Mouse (Mus musculus) A20 (cell line): ENCODE data around the gene Ipmk.
A peak's percentile ranks its signal among the peaks of the same experiment; 100 is the strongest.
"Not testable (repeated sequence)": the region's sequence is repeated elsewhere in the genome, so short reads cannot be mapped to it uniquely, and the experiment has no call there.

ENCODE experiments used
- DNase-seq: peaks from one replicate; pipeline ENCODE4 v3.0.0-alpha.2; 2011; ENCODE audit warnings: low read depth, low spot score

Ipmk gene

DNA sequence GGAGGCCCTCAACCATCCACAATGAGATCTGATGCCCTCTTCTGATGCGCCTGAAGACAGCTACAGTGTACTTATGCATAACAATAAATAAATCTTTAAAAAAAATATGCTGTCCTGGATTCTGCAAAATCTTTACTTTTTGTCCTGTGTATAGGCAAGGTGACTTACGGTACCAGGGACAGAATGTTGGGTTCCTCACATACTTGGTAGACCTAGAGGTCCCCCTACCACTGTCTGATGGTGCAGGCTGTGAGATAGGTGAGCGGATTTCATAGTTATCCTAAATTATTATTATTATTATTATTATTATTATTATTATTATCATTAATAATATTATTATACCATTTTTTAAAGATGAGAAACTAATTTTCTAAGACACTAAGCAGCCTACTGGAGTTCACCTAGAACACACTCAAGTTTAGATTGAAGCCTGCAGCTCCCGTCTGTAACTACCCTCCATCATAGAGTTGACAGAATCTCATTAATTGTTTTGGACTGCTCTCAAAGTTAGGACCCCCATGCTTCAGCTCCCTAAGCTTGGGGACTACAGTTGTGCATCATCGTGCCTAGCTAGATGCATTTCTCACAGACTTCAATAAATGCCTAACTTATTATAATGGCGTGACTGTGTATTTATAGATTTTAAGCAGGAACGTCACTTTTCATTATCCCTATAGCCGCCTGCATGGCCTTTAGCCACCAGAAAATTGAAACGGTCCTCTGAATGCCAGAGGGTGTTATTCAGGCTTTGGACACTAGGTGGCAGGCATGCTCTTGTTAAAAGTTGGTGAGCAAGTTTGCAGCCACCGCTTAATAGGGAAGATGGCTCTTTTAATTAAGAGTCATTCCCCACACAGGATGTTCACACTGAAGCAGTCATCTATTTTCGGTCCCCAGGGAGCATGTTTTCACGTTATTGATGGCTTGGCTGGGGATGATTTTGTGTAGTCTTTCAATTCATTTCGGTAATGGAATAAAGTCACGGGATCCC is 74.8 kb downstream of the Ipmk start:
- DNase-seq = peak; percentile 62

DNA sequence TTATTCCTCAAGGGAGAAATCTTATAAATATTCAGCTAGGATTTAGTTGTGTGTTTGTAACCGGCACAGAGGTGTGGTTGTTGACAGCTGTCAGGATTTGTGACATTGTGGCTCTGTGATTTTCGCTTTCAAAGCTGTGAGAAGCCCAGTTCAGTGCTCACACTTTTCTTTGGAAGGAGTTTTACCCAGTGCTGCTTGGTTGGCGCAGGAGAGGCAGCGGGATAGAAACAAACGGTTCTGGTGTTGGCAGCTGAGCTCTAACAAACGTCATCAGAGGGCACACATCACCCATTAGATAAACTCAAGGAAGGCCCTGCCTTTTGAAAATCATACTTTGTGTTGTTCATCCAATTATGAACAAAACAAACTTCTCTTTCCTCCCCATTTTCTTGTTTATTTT is 79.2 kb downstream of the Ipmk start:
- no peak for DNase-seq

GRCm38 (mm10) chr10:71427381-71427780 is 79.8 kb downstream of the Ipmk start:
- no peak for DNase-seq

DNA sequence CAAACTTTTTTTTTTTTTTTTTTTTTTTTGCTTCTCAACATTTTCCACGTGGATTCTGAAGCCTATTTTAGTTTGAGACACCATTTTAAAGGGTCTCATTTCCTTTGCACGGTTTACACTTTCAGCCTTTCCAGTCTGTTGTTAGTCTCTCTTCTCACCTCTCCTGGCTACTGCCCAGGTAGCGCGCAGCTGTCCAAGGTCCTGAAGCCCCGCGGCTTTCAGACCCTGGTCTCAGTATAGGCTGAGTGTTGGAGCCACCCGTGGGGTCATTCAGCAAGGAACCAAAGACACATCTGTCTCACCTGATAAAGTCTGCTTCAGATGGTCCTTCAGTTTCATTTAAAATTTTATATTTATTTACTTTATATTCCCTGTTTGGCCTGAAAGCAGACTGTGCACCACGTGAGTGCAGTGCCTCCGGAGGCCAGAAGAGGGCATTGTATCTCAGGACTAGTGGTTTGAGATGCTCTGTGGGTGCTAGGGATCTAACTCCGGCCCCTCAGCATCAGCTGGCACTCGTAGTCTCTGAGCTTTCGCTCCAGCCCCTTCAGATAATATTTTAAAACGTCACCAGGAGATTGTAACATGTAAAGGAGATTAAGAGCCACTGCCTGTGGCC is 80.8 kb downstream of the Ipmk start:
- DNase-seq = peak; percentile 7

DNA sequence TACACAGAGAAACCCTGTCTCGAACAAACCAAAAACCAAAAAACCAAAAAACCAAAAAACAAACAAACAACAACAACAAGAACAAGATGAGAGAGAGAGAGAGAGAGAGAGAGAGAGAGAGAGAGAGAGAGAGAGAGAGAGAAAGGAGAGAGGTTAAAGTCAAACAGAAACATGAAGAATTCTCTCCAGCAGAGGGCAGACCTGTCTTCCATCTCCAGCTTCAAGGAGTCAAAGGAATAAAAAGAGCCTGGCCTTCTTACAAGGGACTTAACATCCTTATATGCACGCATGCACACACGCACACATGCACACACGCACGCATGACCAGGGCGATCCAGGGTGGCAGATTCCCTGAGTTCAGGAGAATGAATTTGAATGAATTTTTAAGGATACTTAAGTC is 83.1 kb downstream of the Ipmk start:
- DNase-seq = no peak

DNA sequence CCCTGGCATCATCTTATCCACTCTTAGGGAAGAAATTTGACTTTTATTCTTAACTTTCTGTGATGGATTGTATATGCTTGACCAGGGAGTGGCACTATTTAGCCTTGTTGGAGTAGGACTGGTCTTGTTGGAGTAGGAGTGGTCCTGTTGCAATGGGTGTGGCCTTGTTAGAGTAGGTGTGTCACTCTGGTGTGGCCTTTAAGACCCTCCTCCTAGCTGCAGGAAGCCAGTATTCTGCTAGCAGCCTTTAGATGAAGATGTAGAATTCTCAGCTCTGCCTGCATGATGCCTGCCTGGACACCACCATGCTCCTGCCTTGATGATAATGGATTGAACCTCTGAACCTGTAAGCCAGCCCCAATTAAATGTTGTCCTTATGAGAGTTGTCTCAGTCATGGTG is 95.5 kb downstream of the Ipmk start:
- no peak for DNase-seq

- DNase-seq = no peak
Measured at GRCm38 (mm10) chr10:71447661-71448060, 100.1 kb downstream of the Ipmk start.

GRCm38 (mm10) chr10:71448284-71448683 is 100.7 kb downstream of the Ipmk start:
- no peak for DNase-seq

DNA sequence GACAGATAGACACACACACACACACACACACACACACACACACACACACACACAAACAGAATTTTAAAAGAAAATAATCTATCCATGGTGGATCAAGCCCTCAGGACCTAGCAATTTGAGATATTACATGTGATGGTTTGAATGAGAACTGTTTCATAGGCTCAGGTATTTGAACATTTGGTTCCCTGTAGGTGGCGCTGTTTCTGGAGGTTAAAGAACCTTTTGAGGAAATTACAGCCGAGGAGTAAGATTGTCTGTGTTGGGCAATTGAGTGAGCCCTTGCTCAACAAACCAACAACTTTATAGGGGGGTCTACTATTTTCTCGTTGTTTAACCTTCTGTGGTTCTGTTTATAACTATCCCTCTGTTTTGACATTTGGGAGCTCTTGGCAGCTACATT is 107.8 kb downstream of the Ipmk start:
- peak; percentile 4 for DNase-seq

GRCm38 (mm10) chr10:71462371-71462770 is 114.8 kb downstream of the Ipmk start:
- DNase-seq = not testable (repeated sequence)

- no peak for DNase-seq
Measured at GRCm38 (mm10) chr10:71464417-71464816, 116.9 kb downstream of the Ipmk start.

- DNase-seq = no peak
Measured at GRCm38 (mm10) chr10:71468315-71468714, 120.8 kb downstream of the Ipmk start.

DNA sequence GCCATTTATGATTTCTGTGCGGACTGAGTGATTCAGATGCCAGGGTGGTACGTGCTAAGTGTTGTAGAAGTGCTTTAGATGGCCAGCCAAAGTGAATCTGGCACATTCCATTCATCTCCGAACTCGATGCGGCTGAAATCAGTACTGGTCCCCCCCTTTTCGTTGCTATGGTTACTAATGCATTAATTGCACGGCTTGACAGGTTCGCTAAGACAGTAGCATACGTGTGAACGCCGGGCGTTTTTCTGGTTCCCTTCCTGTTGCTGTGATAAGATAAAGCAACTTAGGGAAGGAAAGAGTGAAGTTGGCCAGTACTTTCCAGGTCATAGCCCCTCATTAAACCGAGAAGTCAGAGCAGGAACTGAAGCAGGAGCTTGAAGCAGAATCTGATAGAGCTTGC is 122.2 kb downstream of the Ipmk start:
- no peak for DNase-seq

DNA sequence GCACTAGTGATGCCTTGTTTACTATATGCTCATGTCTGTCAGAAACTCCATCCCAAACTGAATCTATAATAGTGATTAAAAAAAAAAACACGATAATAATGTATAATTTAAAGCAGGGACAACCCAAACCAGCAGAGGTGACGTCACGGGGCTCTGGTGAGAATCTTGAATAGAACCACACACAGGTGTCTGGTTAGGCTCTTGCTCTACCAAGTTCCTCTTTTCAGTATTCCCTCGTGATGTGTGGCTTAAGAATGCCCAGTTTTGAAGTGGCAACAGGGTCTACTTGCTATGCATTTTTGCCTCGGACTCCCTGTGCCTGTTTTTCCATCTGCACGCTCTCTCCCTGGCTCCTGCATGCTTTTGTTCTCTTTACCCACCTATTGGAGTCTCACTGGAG is 124.5 kb downstream of the Ipmk start:
- DNase-seq = peak; percentile 47

GRCm38 (mm10) chr10:71473590-71473989 is 126.0 kb downstream of the Ipmk start:
- DNase-seq = no peak

GRCm38 (mm10) chr10:71476471-71477080 is 129.0 kb downstream of the Ipmk start:
- DNase-seq = no peak

GRCm38 (mm10) chr10:71477147-71477546 is 129.6 kb downstream of the Ipmk start:
- no peak for DNase-seq

DNA sequence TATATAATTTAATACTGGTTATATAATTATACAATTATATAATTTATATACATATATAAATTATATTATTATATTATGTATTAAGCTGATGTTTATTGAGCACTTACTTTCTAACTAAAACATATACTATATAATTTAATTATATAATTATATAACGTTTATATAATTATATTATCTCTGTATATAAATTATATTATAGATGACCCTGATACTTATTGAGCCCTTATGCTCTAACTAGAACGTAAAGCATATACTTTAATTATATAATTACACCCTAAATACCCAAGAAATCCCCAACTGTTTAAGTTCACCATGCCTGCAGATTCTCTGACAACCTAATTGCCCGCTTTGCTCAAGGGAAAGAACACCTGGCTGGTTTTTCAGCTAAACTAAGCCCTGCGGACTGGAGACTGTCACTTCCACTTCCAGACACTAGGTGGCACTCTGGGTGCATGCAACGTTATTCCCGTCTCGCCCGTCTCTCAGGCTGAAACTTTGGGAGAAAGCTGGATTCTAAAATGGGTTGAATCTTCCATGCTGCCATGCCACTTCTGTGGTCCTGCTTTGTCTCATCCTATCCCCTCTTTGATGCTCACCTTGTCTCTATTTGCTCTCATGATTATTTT is 132.2 kb downstream of the Ipmk start:
- peak; percentile 51 for DNase-seq
